Mouse (Mus musculus): ENCODE measurements around the gene P2rx2. TPM values are rescaled to one million over a fixed set of nuclear protein-coding genes. Genes with fewer than 3 reads are reported as not detected.

Gene P2rx2
- 3.0 and 3.1 TPM in 2 replicates for polyA plus RNA-seq (2012; rRNA removed)
- polyA plus RNA-seq (2014; fragmentation: Nextera tagmentation; extraction: Ambion mirVana): 1.4 and 2.2 TPM in 2 replicates

- WGBS: under 1% methylated on average over 37 of the region's 43 CpGs
Measured at GRCm38 (mm10) chr5:110342648-110343284, at the start of gene P2rx2. TSS of gene P2rx2 (minus strand) at chr5:110343212.

GRCm38 (mm10) chr5:110392727-110393126 lies 49.7 kb upstream of the P2rx2 start:
- DNase-seq (ENCODE audit: low spot score) (no peak), ATAC-seq (ENCODE audit: low FRiP score, low read depth) (no peak)
- Histone ChIP-seq H3K4me1 (ENCODE audit: control insufficient read depth, insufficient read depth, low read length) (0 out of 2 replicates have a peak, but pooled peaks cover under 1% of the 10 kb centered on the region), H3K9me3 (ENCODE audit: control insufficient read depth, low read length) (no peaks in the 10 kb centered on the region), H3K36me3 (ENCODE audit: control insufficient read depth, insufficient read depth, low read length) (peaks cover 4% of the 10 kb centered on the region; the same call in 1 of the 2 replicates), H3K9ac (ENCODE audit: low read depth, low read length, severe bottlenecking) (no peak overlapping the region), H3K4me2 (replicated peaks; ENCODE audit: low read depth, low read length, severe bottlenecking) (no peak overlapping the region), H3K27me3 (ENCODE audit: control insufficient read depth, insufficient read depth, low read length) (no peaks in the 10 kb centered on the region), H3K4me3 (replicated peaks; ENCODE audit: low read length) (no peak overlapping the region), H3K27ac (replicated peaks; ENCODE audit: low read depth, low read length) (no peak overlapping the region)
- 39% methylated on average over 5 of the region's 5 CpGs for WGBS
- no peak for TF ChIP-seq POLR2A (IDR thresholded peaks at IDR 0.05; ENCODE audit: borderline replicate concordance, extremely low read depth, insufficient read depth, insufficient read length)

More at GRCm38 (mm10) chr5:110342648-110343284, at the start of gene P2rx2:
- H3K4me3 ChIP-seq (replicated peaks; ENCODE audit: low read length): peak within 1 kb of the TSS; percentile 43
- H3K4me1 ChIP-seq (ENCODE audit: control insufficient read depth, insufficient read depth, low read length): peaks cover 4% of the 10 kb centered on the region; the same call in 1 of the 2 replicates
- peaks cover 24% of the 10 kb centered on the region; the same call in 1 of the 2 replicates for H3K27me3 ChIP-seq (ENCODE audit: control insufficient read depth, insufficient read depth, low read length)
- peak within 1 kb of the TSS; percentile 58 for H3K9ac ChIP-seq (ENCODE audit: low read depth, low read length, severe bottlenecking)
- ATAC-seq (ENCODE audit: low FRiP score, low read depth) (peak; percentile 21), DNase-seq (ENCODE audit: low spot score) (peak; percentile 23)
- TF ChIP-seq POLR2A (IDR thresholded peaks at IDR 0.05; ENCODE audit: borderline replicate concordance, extremely low read depth, insufficient read depth, insufficient read length): no peak
- peaks cover 10% of the 10 kb centered on the region; the same call in 1 of the 2 replicates for H3K36me3 ChIP-seq (ENCODE audit: control insufficient read depth, insufficient read depth, low read length)
- H3K4me2 ChIP-seq (replicated peaks; ENCODE audit: low read depth, low read length, severe bottlenecking): peak within 1 kb of the TSS; percentile 73
- H3K27ac ChIP-seq (replicated peaks; ENCODE audit: low read depth, low read length): no peak within 1 kb of the TSS
- no peaks in the 10 kb centered on the region for H3K9me3 ChIP-seq (ENCODE audit: control insufficient read depth, low read length)

- DNase-seq (ENCODE audit: low spot score) (no peak), ATAC-seq (ENCODE audit: low FRiP score, low read depth) (no peak)
- no peak for TF ChIP-seq POLR2A (IDR thresholded peaks at IDR 0.05; ENCODE audit: borderline replicate concordance, extremely low read depth, insufficient read depth, insufficient read length)
- Histone ChIP-seq H3K4me1 (ENCODE audit: control insufficient read depth, insufficient read depth, low read length) (peaks cover 7% of the 10 kb centered on the region; the same call in 1 of the 2 replicates), H3K4me2 (replicated peaks; ENCODE audit: low read depth, low read length, severe bottlenecking) (no peak overlapping the region), H3K27me3 (ENCODE audit: control insufficient read depth, insufficient read depth, low read length) (no peaks in the 10 kb centered on the region), H3K9me3 (ENCODE audit: control insufficient read depth, low read length) (no peaks in the 10 kb centered on the region), H3K36me3 (ENCODE audit: control insufficient read depth, insufficient read depth, low read length) (peaks cover 3% of the 10 kb centered on the region; the same call in 1 of the 2 replicates), H3K9ac (ENCODE audit: low read depth, low read length, severe bottlenecking) (no peak overlapping the region), H3K27ac (replicated peaks; ENCODE audit: low read depth, low read length) (no peak overlapping the region), H3K4me3 (replicated peaks; ENCODE audit: low read length) (no peak overlapping the region)
- 80% methylated on average over 4 of the region's 4 CpGs for WGBS
Measured at GRCm38 (mm10) chr5:110390631-110391030, 47.6 kb upstream of the P2rx2 start.

- H3K9me3 ChIP-seq (ENCODE audit: control insufficient read depth, low read length): no peaks in the 10 kb centered on the region
- H3K9ac ChIP-seq (ENCODE audit: low read depth, low read length, severe bottlenecking): peak overlapping the region; percentile 70
- peak overlapping the region; percentile 75 for H3K4me3 ChIP-seq (replicated peaks; ENCODE audit: low read length)
- 11% methylated on average over 8 of the region's 8 CpGs for WGBS
- no peak for TF ChIP-seq POLR2A (IDR thresholded peaks at IDR 0.05; ENCODE audit: borderline replicate concordance, extremely low read depth, insufficient read depth, insufficient read length)
- peaks cover 4% of the 10 kb centered on the region; the same call in 1 of the 2 replicates for H3K36me3 ChIP-seq (ENCODE audit: control insufficient read depth, insufficient read depth, low read length)
- no peak overlapping the region for H3K27ac ChIP-seq (replicated peaks; ENCODE audit: low read depth, low read length)
- no peaks in the 10 kb centered on the region for H3K27me3 ChIP-seq (ENCODE audit: control insufficient read depth, insufficient read depth, low read length)
- peaks cover 16% of the 10 kb centered on the region for H3K4me1 ChIP-seq (ENCODE audit: control insufficient read depth, insufficient read depth, low read length)
- H3K4me2 ChIP-seq (replicated peaks; ENCODE audit: low read depth, low read length, severe bottlenecking): peak overlapping the region; percentile 66
- DNase-seq (ENCODE audit: low spot score) (no peak), ATAC-seq (ENCODE audit: low FRiP score, low read depth) (no peak)
Measured at GRCm38 (mm10) chr5:110387332-110387731, 44.3 kb upstream of the P2rx2 start.

GRCm38 (mm10) chr5:110386371-110387330 lies 43.6 kb upstream of the P2rx2 start:
- peak overlapping the region; percentile 66 for H3K4me2 ChIP-seq (replicated peaks; ENCODE audit: low read depth, low read length, severe bottlenecking)
- DNase-seq (ENCODE audit: low spot score): peak; percentile 79
- peak overlapping the region; percentile 70 for H3K9ac ChIP-seq (ENCODE audit: low read depth, low read length, severe bottlenecking)
- H3K4me1 ChIP-seq (ENCODE audit: control insufficient read depth, insufficient read depth, low read length): peaks cover 16% of the 10 kb centered on the region
- 0 out of 2 replicates have a peak overlapping the region, but pooled peaks have one; percentile 10 for H3K27ac ChIP-seq (replicated peaks; ENCODE audit: low read depth, low read length)
- no peaks in the 10 kb centered on the region for H3K9me3 ChIP-seq (ENCODE audit: control insufficient read depth, low read length)
- peak; percentile 93 for ATAC-seq (ENCODE audit: low FRiP score, low read depth)
- 1% methylated on average over 82 of the region's 90 CpGs for WGBS
- TF ChIP-seq POLR2A (IDR thresholded peaks at IDR 0.05; ENCODE audit: borderline replicate concordance, extremely low read depth, insufficient read depth, insufficient read length): peak; percentile 84; the same call in 1 of the 2 replicates
- H3K27me3 ChIP-seq (ENCODE audit: control insufficient read depth, insufficient read depth, low read length): no peaks in the 10 kb centered on the region
- H3K36me3 ChIP-seq (ENCODE audit: control insufficient read depth, insufficient read depth, low read length): peaks cover 4% of the 10 kb centered on the region; the same call in 1 of the 2 replicates
- peak overlapping the region; percentile 75 for H3K4me3 ChIP-seq (replicated peaks; ENCODE audit: low read length)
